Mouse (Mus musculus) megakaryocyte, embryonic 14.5 days (primary cell): Measurements from ENCODE around the gene Fam78a.

Experiments
- FLI1 ChIP-seq: IDR thresholded peaks from 2 replicates; pipeline ENCODE4 v1.6.1; 2012; ENCODE audit warnings: low read length, inconsistent platforms, mixed read lengths
- GATA1 ChIP-seq: IDR thresholded peaks from 3 replicates; pipeline ENCODE4 v1.6.1; 2012; ENCODE audit warnings: mixed read lengths, low read length, inconsistent platforms, borderline replicate concordance

GRCm38 (mm10) chr2:32112548-32112947 is 27.9 kb upstream of the Fam78a start:
- TF ChIP-seq GATA1 = no peak
- no peak for TF ChIP-seq FLI1
